Mouse (Mus musculus): ENCODE measurements around the gene Itpkb. TPM values are rescaled to one million over a fixed set of nuclear protein-coding genes. Genes with fewer than 3 reads are reported as not detected.
A peak's percentile ranks its signal among the peaks of the same experiment; 100 is the strongest.

Gene Itpkb
- total and polyA plus RNA-seq, 3 experiments: 3.4 to 9.2 TPM; not detected in 1

- no peak for TF ChIP-seq TCF12 (IDR thresholded peaks at IDR 0.05; ENCODE audit: low read depth, low read length)
- no peak for TF ChIP-seq HCFC1 (IDR thresholded peaks at IDR 0.05; ENCODE audit: low read depth, low read length)
- no peaks in the 10 kb centered on the region for H3K9me3 ChIP-seq (replicated peaks; ENCODE audit: insufficient read depth, low read length)
- H3K4me1 ChIP-seq (ENCODE audit: control insufficient read depth in 1 of 2, insufficient read depth in 2 of 2, low read length in 2 of 2): peaks cover 0 to 4% of the 10 kb centered on the region in 2 experiments; a peak in 1 of 4 replicates
- H3K4me3 ChIP-seq (ENCODE audit: control insufficient read depth in 1 of 2, insufficient read depth in 1 of 2, low read depth in 2 of 2, low read length in 2 of 2): peak overlapping the region; percentile 3 to 55; a peak in 3 of 4 replicates
- DNase-seq (ENCODE audit: low read depth, low spot score): no peak
- H3K27ac ChIP-seq (ENCODE audit: control insufficient read depth, low read depth, low read length): no peak overlapping the region
- H3K36me3 ChIP-seq (ENCODE audit: control insufficient read depth in 1 of 2, insufficient read depth in 2 of 2, low read length in 2 of 2): peaks cover 0 to 8% of the 10 kb centered on the region in 2 experiments; a peak in 1 of 4 replicates
- 0 out of 2 replicates have a peak, but pooled peaks cover 2% of the 10 kb centered on the region for H3K79me2 ChIP-seq (ENCODE audit: control insufficient read depth, insufficient read depth, low read length, poor library complexity)
- H3K9ac ChIP-seq (ENCODE audit: control insufficient read depth, low read depth, low read length, poor library complexity, severe bottlenecking): no peak overlapping the region
- no peaks in the 10 kb centered on the region for H3K27me3 ChIP-seq (ENCODE audit: control insufficient read depth in 1 of 2, insufficient read depth in 2 of 2, low read length in 2 of 2)
Measured at GRCm38 (mm10) chr1:180364720-180365119, 34.4 kb downstream of the Itpkb start.

- H3K4me1 ChIP-seq (ENCODE audit: control insufficient read depth in 1 of 2, insufficient read depth in 2 of 2, low read length in 2 of 2): peaks cover 0 to 4% of the 10 kb centered on the region in 2 experiments; a peak in 1 of 4 replicates
- peak overlapping the region; percentile 11; the same call in 1 of the 2 replicates for H3K27ac ChIP-seq (ENCODE audit: control insufficient read depth, low read depth, low read length)
- TF ChIP-seq CTCF (IDR thresholded peaks at IDR 0.05 in 2 of 3, conservative IDR thresholded peaks at IDR 0.05 in 1 of 3; ENCODE audit: control insufficient read depth in 1 of 3, insufficient read depth in 1 of 3, low read depth in 2 of 3, low read length in 3 of 3, poor library complexity in 1 of 3, severe bottlenecking in 1 of 3): no peak
- peak; percentile 31; the same call in 1 of the 2 replicates for TF ChIP-seq RCOR1 (IDR thresholded peaks at IDR 0.05; ENCODE audit: low read depth, low read length)
- no peak for TF ChIP-seq RAD21 (IDR thresholded peaks at IDR 0.05; ENCODE audit: low read depth, low read length)
- no peak for TF ChIP-seq HCFC1 (IDR thresholded peaks at IDR 0.05; ENCODE audit: low read depth, low read length)
- TF ChIP-seq POLR2AphosphoS2 (IDR thresholded peaks at IDR 0.05; ENCODE audit: low read length): no peak
- TF ChIP-seq USF1 (IDR thresholded peaks at IDR 0.05; ENCODE audit: low read depth, low read length): peak; percentile 98
- TF ChIP-seq MAZ (IDR thresholded peaks at IDR 0.05; ENCODE audit: low read depth, low read length): no peak
- no peak for TF ChIP-seq NELFE (IDR thresholded peaks at IDR 0.05; ENCODE audit: low read depth, low read length)
- peak; percentile 63; the same call in 1 of the 2 replicates for TF ChIP-seq SIN3A (IDR thresholded peaks at IDR 0.05; ENCODE audit: low read length)
- TF ChIP-seq MYB (IDR thresholded peaks at IDR 0.05; ENCODE audit: low read depth, low read length): no peak
- peak in 1 of 2 experiments; percentile 25; a peak in 1 of 4 replicates for TF ChIP-seq EP300 (IDR thresholded peaks at IDR 0.05; ENCODE audit: low read depth in 1 of 2, low read length in 2 of 2)
- TF ChIP-seq E2F4 (IDR thresholded peaks at IDR 0.05; ENCODE audit: borderline replicate concordance, low read depth, low read length): no peak
- no peak for TF ChIP-seq POLR2AphosphoS5 (IDR thresholded peaks at IDR 0.05; ENCODE audit: borderline replicate concordance, low read depth, low read length)
- no peak for TF ChIP-seq CHD2 (IDR thresholded peaks at IDR 0.05; ENCODE audit: low read length)
- TF ChIP-seq JUND (IDR thresholded peaks at IDR 0.05; ENCODE audit: low read depth, low read length): no peak
- no peak for TF ChIP-seq SMC3 (IDR thresholded peaks at IDR 0.05; ENCODE audit: low read depth, low read length)
- no peak for TF ChIP-seq GATA1 (IDR thresholded peaks at IDR 0.05; ENCODE audit: low read depth, low read length)
- TF ChIP-seq USF2 (IDR thresholded peaks at IDR 0.05; ENCODE audit: borderline replicate concordance in 1 of 2, insufficient read depth in 1 of 2, low read depth in 1 of 2, low read length in 2 of 2): peak; percentile 68 to 81; a peak in 3 of 4 replicates
- peak; percentile 78 for TF ChIP-seq MAX (IDR thresholded peaks at IDR 0.05; ENCODE audit: low read length)
- TF ChIP-seq TAL1 (IDR thresholded peaks at IDR 0.05; ENCODE audit: low read length): no peak
- TF ChIP-seq ZMIZ1 (IDR thresholded peaks at IDR 0.05; ENCODE audit: low read depth, low read length): no peak
- peak; percentile 80 for TF ChIP-seq MXI1 (IDR thresholded peaks at IDR 0.05; ENCODE audit: low read depth, low read length)
- peak; percentile 79 for TF ChIP-seq NRF1 (IDR thresholded peaks at IDR 0.05; ENCODE audit: insufficient read depth, low read depth, low read length, poor library complexity, severe bottlenecking)
- no peak for TF ChIP-seq ELF1 (IDR thresholded peaks at IDR 0.05; ENCODE audit: low read depth, low read length)
- no peak for TF ChIP-seq ETS1 (IDR thresholded peaks at IDR 0.05; ENCODE audit: low read depth, low read length)
- no peak for TF ChIP-seq MEF2A (IDR thresholded peaks at IDR 0.05; ENCODE audit: extremely low read depth, insufficient replicate concordance, low read depth, low read length, poor library complexity, severe bottlenecking)
- peak; percentile 61; the same call in 1 of the 2 replicates for TF ChIP-seq BHLHE40 (IDR thresholded peaks at IDR 0.05; ENCODE audit: borderline replicate concordance, low read depth, low read length)
- peak; percentile 90 for TF ChIP-seq MAFK (IDR thresholded peaks at IDR 0.05; ENCODE audit: borderline replicate concordance, low read depth, low read length)
- no peak for TF ChIP-seq CHD1 (IDR thresholded peaks at IDR 0.05; ENCODE audit: low read depth, low read length)
Measured at GRCm38 (mm10) chr1:180365180-180365810, 35.0 kb downstream of the Itpkb start.

More at GRCm38 (mm10) chr1:180365180-180365810, 35.0 kb downstream of the Itpkb start:
- peaks cover 0 to 8% of the 10 kb centered on the region in 2 experiments; a peak in 1 of 4 replicates for H3K36me3 ChIP-seq (ENCODE audit: control insufficient read depth in 1 of 2, insufficient read depth in 2 of 2, low read length in 2 of 2)
- no peaks in the 10 kb centered on the region for H3K9me3 ChIP-seq (replicated peaks; ENCODE audit: insufficient read depth, low read length)
- peak overlapping the region; percentile 27 to 55; a peak in 3 of 4 replicates for H3K4me3 ChIP-seq (ENCODE audit: control insufficient read depth in 1 of 2, insufficient read depth in 1 of 2, low read depth in 2 of 2, low read length in 2 of 2)
- 0 out of 2 replicates have a peak, but pooled peaks cover 2% of the 10 kb centered on the region for H3K79me2 ChIP-seq (ENCODE audit: control insufficient read depth, insufficient read depth, low read length, poor library complexity)
- no peaks in the 10 kb centered on the region for H3K27me3 ChIP-seq (ENCODE audit: control insufficient read depth in 1 of 2, insufficient read depth in 2 of 2, low read length in 2 of 2)
- H3K9ac ChIP-seq (ENCODE audit: control insufficient read depth, low read depth, low read length, poor library complexity, severe bottlenecking): peak overlapping the region; percentile 57
- DNase-seq (ENCODE audit: low read depth, low spot score): peak; percentile 90

Data from MEL (cell line).